Mouse (Mus musculus) midbrain, embryonic 14.5 days (tissue): ENCODE measurements at regions not wholly inside any gene's neighbourhood (a gene's known extent, or its start where the extent isn't known, plus 50 kb on each side); places are given as distances from the start of the nearest gene placed in this dataset.
"Not testable (repeated sequence)": the region's sequence is repeated elsewhere in the genome, so short reads cannot be mapped to it uniquely, and the experiment has no call there.

Experiments
- ATAC-seq: fragments of 200-750 bp; cut with Nextera tagmentation; 2 replicates; pipeline ENCODE4 v1.8.0; 2017; ENCODE audit warnings: moderate number of reproducible peaks, moderate library complexity; ENCODE audit not compliant: low FRiP score, low TSS enrichment
- DNase-seq: peaks from one replicate; pipeline ENCODE4 v3.0.0-alpha.2; 2015
- H3K27ac ChIP-seq: fragments of 300-500 bp; sonication (generic); replicated peaks from 2 replicates; pipeline ENCODE4 v1.5.1; 2014; ENCODE audit warnings: mild to moderate bottlenecking, low read depth, low read length, moderate library complexity
- H3K27me3 ChIP-seq: fragments of 300-500 bp; sonication (generic); 2 replicates; pipeline ENCODE4 v1.6.1; 2014; ENCODE audit warnings: low read length, control low read depth, mixed read lengths; ENCODE audit not compliant: control insufficient read depth, insufficient read depth
- H3K36me3 ChIP-seq: fragments of 300-500 bp; sonication (generic); 2 replicates; pipeline ENCODE4 v1.6.1; 2014; ENCODE audit warnings: low read length, control low read depth; ENCODE audit not compliant: control insufficient read depth, insufficient read depth
- H3K4me1 ChIP-seq: fragments of 300-500 bp; sonication (generic); 2 replicates; pipeline ENCODE4 v1.6.1; 2014; ENCODE audit warnings: mild to moderate bottlenecking, antibody characterized with exemption, low read length, control low read depth; ENCODE audit not compliant: control insufficient read depth, insufficient read depth
- H3K4me2 ChIP-seq: fragments of 300-500 bp; sonication (generic); 2 replicates; pipeline ENCODE4 v1.6.1; 2014; ENCODE audit warnings: mild to moderate bottlenecking, low read length, moderate library complexity
- H3K4me3 ChIP-seq: fragments of 300-500 bp; sonication (generic); replicated peaks from 2 replicates; pipeline ENCODE4 v1.5.1; 2014; ENCODE audit warnings: low read depth, low read length
- H3K9ac ChIP-seq: fragments of 300-500 bp; sonication (generic); replicated peaks from 2 replicates; pipeline ENCODE4 v1.6.1; 2014; ENCODE audit warnings: mild to moderate bottlenecking, low read length, moderate library complexity
- H3K9me3 ChIP-seq: fragments of 300-500 bp; sonication (generic); 2 replicates; pipeline ENCODE4 v1.6.1; 2016; ENCODE audit warnings: low read length, control low read depth, mixed read lengths; ENCODE audit not compliant: control insufficient read depth
- WGBS: fragments of 180-500 bp; shearing (Covaris S2); extraction: QIAGEN DNeasy Blood & Tissue Kit; methylation state at CpG from one replicate; pipeline ENCODE4 v1.1.7; 2014; 5-methylcytosine and 5-hydroxymethylcytosine counted together

- no peaks in the 10 kb centered on the region for H3K36me3 ChIP-seq
- H3K27ac ChIP-seq = no peak overlapping the region
- H3K4me2 ChIP-seq = no peak overlapping the region
- ATAC-seq (no peak), DNase-seq (no peak)
- no peaks in the 10 kb centered on the region for H3K9me3 ChIP-seq
- H3K9ac ChIP-seq = no peak overlapping the region
- no peaks in the 10 kb centered on the region for H3K4me1 ChIP-seq
- no peaks in the 10 kb centered on the region for H3K27me3 ChIP-seq
- no peak overlapping the region for H3K4me3 ChIP-seq
These were observed 462.9 kb upstream of the Pom121l12 start for GRCm38 (mm10) chr11:14136142-14136541.

GRCm38 (mm10) chr11:14142376-14142775, 456.7 kb upstream of the Pom121l12 start:
- DNase-seq, ATAC-seq, H3K4me2 ChIP-seq, H3K4me1 ChIP-seq, H3K9me3 ChIP-seq, H3K27ac ChIP-seq, H3K36me3 ChIP-seq, H3K9ac ChIP-seq, H3K27me3 ChIP-seq, H3K4me3 ChIP-seq: not testable (repeated sequence)
- WGBS = 85% methylated on average over 3 of the region's 3 CpGs

GRCm38 (mm10) chr11:14147639-14148038, 451.4 kb upstream of the Pom121l12 start:
- no peaks in the 10 kb centered on the region for H3K36me3 ChIP-seq
- ATAC-seq = no peak
- H3K27me3 ChIP-seq = no peaks in the 10 kb centered on the region
- no peak overlapping the region for H3K27ac ChIP-seq
- no peak overlapping the region for H3K9ac ChIP-seq
- 90% methylated on average over 4 of the region's 4 CpGs for WGBS
- H3K4me3 ChIP-seq = no peak overlapping the region
- no peaks in the 10 kb centered on the region for H3K4me1 ChIP-seq
- no peak for DNase-seq
- no peaks in the 10 kb centered on the region for H3K9me3 ChIP-seq
- H3K4me2 ChIP-seq = no peak overlapping the region

GRCm38 (mm10) chr11:14159366-14159765, 439.7 kb upstream of the Pom121l12 start:
- Histone ChIP-seq H3K36me3 (no peaks in the 10 kb centered on the region), H3K9ac (no peak overlapping the region), H3K27me3 (no peaks in the 10 kb centered on the region), H3K9me3 (no peaks in the 10 kb centered on the region), H3K27ac (no peak overlapping the region), H3K4me1 (no peaks in the 10 kb centered on the region), H3K4me3 (no peak overlapping the region), H3K4me2 (no peak overlapping the region)
- ATAC-seq (no peak), DNase-seq (no peak)
- 21% methylated on average over 3 of the region's 3 CpGs for WGBS

GRCm38 (mm10) chr11:14169478-14169877, 429.6 kb upstream of the Pom121l12 start:
- Histone ChIP-seq H3K27ac (no peak overlapping the region), H3K4me3 (no peak overlapping the region), H3K9ac (no peak overlapping the region), H3K27me3 (no peaks in the 10 kb centered on the region), H3K36me3 (no peaks in the 10 kb centered on the region), H3K4me2 (no peak overlapping the region), H3K4me1 (no peaks in the 10 kb centered on the region), H3K9me3 (no peaks in the 10 kb centered on the region; the same call in 1 of the 2 replicates)
- DNase-seq (no peak), ATAC-seq (no peak)
- WGBS = 67% methylated on average over 6 of the region's 6 CpGs

- Histone ChIP-seq H3K4me1 (no peaks in the 10 kb centered on the region), H3K4me2 (no peak overlapping the region), H3K9ac (no peak overlapping the region), H3K36me3 (no peaks in the 10 kb centered on the region), H3K27me3 (no peaks in the 10 kb centered on the region), H3K9me3 (no peaks in the 10 kb centered on the region; the same call in 1 of the 2 replicates), H3K27ac (no peak overlapping the region), H3K4me3 (no peak overlapping the region)
- 52% methylated on average over 2 of the region's 2 CpGs for WGBS
- DNase-seq = no peak
- no peak for ATAC-seq
These were observed 424.5 kb upstream of the Pom121l12 start for GRCm38 (mm10) chr11:14174594-14174993.

- no peaks in the 10 kb centered on the region for H3K36me3 ChIP-seq
- DNase-seq (peak; percentile 49), ATAC-seq (peak; percentile 76)
- H3K4me2 ChIP-seq = no peak overlapping the region
- no peaks in the 10 kb centered on the region for H3K9me3 ChIP-seq
- H3K4me1 ChIP-seq = peaks cover 8% of the 10 kb centered on the region
- H3K4me3 ChIP-seq = no peak overlapping the region
- 4% methylated on average over 1 of the region's 1 CpGs for WGBS
- H3K27me3 ChIP-seq = no peaks in the 10 kb centered on the region
- H3K27ac ChIP-seq = no peak overlapping the region
- H3K9ac ChIP-seq = no peak overlapping the region
These were observed 417.1 kb upstream of the Pom121l12 start for GRCm38 (mm10) chr11:14182020-14182419.

- Histone ChIP-seq H3K4me2 (no peak overlapping the region), H3K9me3 (no peaks in the 10 kb centered on the region), H3K27me3 (no peaks in the 10 kb centered on the region), H3K4me3 (no peak overlapping the region), H3K27ac (no peak overlapping the region), H3K36me3 (no peaks in the 10 kb centered on the region), H3K9ac (no peak overlapping the region), H3K4me1 (peaks cover 8% of the 10 kb centered on the region)
- ATAC-seq (no peak; the same call in 1 of the 2 replicates), DNase-seq (peak; percentile 18)
- 28% methylated on average over 3 of the region's 3 CpGs for WGBS
These were observed 416.6 kb upstream of the Pom121l12 start for GRCm38 (mm10) chr11:14182466-14182865.

GRCm38 (mm10) chr11:14183258-14183968, 415.7 kb upstream of the Pom121l12 start:
- WGBS = 15% methylated on average over 1 of the region's 1 CpGs
- Histone ChIP-seq H3K9me3 (no peaks in the 10 kb centered on the region), H3K4me3 (no peak overlapping the region), H3K36me3 (no peaks in the 10 kb centered on the region), H3K4me1 (peaks cover 8% of the 10 kb centered on the region), H3K9ac (no peak overlapping the region), H3K4me2 (no peak overlapping the region), H3K27ac (no peak overlapping the region), H3K27me3 (no peaks in the 10 kb centered on the region)
- no peak for DNase-seq
- ATAC-seq = no peak
